Mouse (Mus musculus) right cerebral cortex, adult 2 months (tissue): Measurements from ENCODE around the gene Rasgrf2.
A peak's percentile ranks its signal among the peaks of the same experiment; 100 is the strongest.

Experiments
- DNase-seq, 2 experiments: peaks; one replicate each; pipeline ENCODE4 v3.0.0; 2021 to 2022; ENCODE audit warnings: low spot score in 2 of 2

The Rasgrf2 gene

DNA sequence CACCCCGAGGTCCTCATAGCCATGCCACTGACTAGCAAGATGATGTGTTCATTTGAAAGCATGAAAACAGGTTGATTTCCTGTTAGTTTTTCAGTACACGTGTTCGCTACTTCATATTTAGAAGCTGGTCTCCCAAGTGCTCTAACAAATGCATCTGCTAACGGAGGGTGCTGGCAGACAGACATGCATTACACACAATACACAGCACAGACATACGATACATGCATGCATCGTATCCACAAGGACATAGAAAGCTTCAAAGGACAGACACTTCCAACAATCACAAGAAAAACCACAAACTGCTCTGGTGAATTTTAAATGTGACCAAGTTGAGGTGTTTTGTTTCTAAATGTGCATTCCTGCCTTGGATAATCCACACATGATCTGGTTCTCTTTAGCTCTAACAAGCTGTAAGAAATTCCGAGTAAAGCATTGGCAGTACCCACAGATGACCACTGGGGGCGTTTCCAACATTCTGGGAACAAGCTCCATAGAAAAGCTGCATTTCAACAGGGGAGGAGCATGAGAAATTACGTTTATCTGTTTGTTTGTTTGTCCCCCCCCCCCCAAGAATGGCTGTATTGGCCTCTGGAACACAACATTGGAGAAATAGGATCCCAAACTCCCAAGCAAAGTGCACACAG, 249.5 kb downstream of the Rasgrf2 start:
- peak; percentile 77 to 80 for DNase-seq

GRCm38 (mm10) chr13:91880256-91880655, 251.2 kb downstream of the Rasgrf2 start:
- no peak for DNase-seq

DNA sequence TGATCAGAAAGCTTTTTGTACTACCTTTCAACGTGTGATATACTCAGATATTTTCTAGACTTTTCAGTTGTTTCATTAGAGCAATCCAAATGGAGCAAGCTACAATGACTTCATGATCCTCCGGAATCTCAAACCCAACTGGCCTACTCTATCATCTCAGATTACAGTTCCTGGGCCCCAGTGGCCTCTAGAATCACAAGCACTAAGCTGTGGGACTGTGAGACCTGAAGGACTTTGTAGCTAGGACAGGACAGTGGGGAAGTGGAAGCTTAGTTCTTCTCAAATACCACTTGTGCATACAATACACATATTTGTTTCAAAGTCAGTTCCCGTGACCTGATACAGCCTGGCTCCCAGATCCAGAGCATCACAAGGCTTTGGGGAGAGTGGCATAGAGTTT, 253.5 kb downstream of the Rasgrf2 start:
- no peak for DNase-seq

- no peak for DNase-seq
Observed at GRCm38 (mm10) chr13:91877350-91877749, 254.1 kb downstream of the Rasgrf2 start.

- DNase-seq: no peak
Observed at GRCm38 (mm10) chr13:91876741-91877349, 254.6 kb downstream of the Rasgrf2 start, which contains the start of gene Ckmt2. Gene Ckmt2, minus strand, starts transcription at chr13:91876885.

GRCm38 (mm10) chr13:91875581-91875980, 255.9 kb downstream of the Rasgrf2 start:
- DNase-seq: no peak

GRCm38 (mm10) chr13:91874565-91874964, 256.9 kb downstream of the Rasgrf2 start:
- DNase-seq: peak; percentile 32 to 44

- no peak for DNase-seq
Observed at GRCm38 (mm10) chr13:91873734-91874329, 257.6 kb downstream of the Rasgrf2 start.

DNA sequence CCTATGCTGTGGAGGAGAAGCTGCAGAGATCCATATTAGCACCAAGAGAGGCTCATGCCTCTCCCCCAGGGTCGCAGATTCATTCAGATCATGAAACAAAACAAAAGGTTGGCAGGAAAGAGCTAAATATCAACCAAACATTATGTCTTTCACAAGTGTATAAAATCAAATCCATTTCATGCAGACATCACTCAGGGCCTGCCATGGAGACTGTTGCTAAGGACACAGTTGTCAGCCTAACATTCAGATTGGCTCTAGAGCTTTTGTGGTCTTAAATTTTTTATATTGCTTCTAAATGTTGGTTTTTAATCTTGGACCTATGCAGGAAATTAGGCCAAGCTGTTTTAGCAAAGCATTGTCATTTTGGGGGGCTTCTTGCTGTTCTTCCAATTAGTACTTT, 262.9 kb downstream of the Rasgrf2 start:
- DNase-seq: no peak

GRCm38 (mm10) chr13:91858835-91859234, 272.6 kb downstream of the Rasgrf2 start:
- DNase-seq: no peak

GRCm38 (mm10) chr13:91857427-91857826, 274.0 kb downstream of the Rasgrf2 start:
- no peak for DNase-seq

DNA sequence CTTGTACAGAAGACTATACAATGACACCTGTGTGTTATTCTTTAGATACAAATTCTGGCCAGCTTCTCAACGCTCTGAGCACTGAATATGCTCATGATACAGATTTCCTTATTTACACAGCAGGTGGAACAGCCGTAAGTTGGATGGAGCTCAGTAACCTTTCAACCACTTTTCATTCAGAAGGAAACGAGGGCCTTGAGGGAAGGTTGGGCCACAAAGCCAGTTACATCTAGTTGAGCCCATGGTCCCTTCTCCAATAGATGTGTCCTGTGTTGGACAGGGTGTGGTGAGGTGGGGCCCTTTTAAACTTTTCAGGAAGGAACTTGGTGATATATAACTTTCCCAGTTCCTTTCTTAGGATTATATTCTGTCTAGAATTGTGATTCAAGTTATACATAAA, 277.0 kb downstream of the Rasgrf2 start:
- DNase-seq: no peak
